Mouse (Mus musculus): Measurements from ENCODE around the gene Gse1.

GRCm38 (mm10) chr8:120247618-120248017, 19.4 kb downstream of the Gse1 start:
- TF ChIP-seq CTCF (IDR thresholded peaks at IDR 0.05; ENCODE audit: control insufficient read depth, insufficient read depth, low read length) (peak; percentile 22; the same call in 1 of the 2 replicates), POLR2A (IDR thresholded peaks at IDR 0.05; ENCODE audit: borderline replicate concordance, control insufficient read depth, low read depth, low read length) (no peak)
